Mouse (Mus musculus): ENCODE data around the gene Ankrd37. TPM values are rescaled to one million over a fixed set of nuclear protein-coding genes. Genes with fewer than 3 reads are reported as not detected.

Gene Ankrd37
- total RNA-seq (2023): 6.6 TPM

GRCm38 (mm10) chr8:46005596-46005995 lies at the start of gene Ankrd37:
Gene Ankrd37 (minus strand): TSS chr8:46005707.

GRCm38 (mm10) chr8:45999138-45999783 lies 6.2 kb downstream of the Ankrd37 start, which contains the start of gene Lrp2bp:
Gene Lrp2bp (plus strand): TSS chr8:45999303.

GRCm38 (mm10) chr8:45975126-45975836 lies 30.2 kb downstream of the Ankrd37 start, which contains the start of the genes 1700029J07Rik and Ufsp2:
Gene 1700029J07Rik (minus strand): TSS chr8:45975252.
Gene Ufsp2 (plus strand): TSS chr8:45975528.

Other genes with a start within 250 kb of the Ankrd37 start
- gene Pdlim3, start 120.2 kb downstream of the Ankrd37 start, total RNA-seq (2023): not detected
- gene Ccdc110, start 71.1 kb downstream of the Ankrd37 start, total RNA-seq (2023): not detected
- gene 1700029J07Rik, start 30.5 kb downstream of the Ankrd37 start, total RNA-seq (2023): 0.86 TPM
- gene Ufsp2, start 30.2 kb downstream of the Ankrd37 start, total RNA-seq (2023): 13.5 TPM
- gene Lrp2bp, start 6.4 kb downstream of the Ankrd37 start, total RNA-seq (2023): not detected
- gene Cfap97, start 146.1 kb upstream of the Ankrd37 start, total RNA-seq (2023): 17.0 TPM
- gene Snx25, start 146.5 kb upstream of the Ankrd37 start, total RNA-seq (2023): 17.4 TPM
- gene Slc25a4, start 205.6 kb upstream of the Ankrd37 start, total RNA-seq (2023): 51.4 TPM

Data from CD4-positive naive resting alpha-beta T cell, adult 57 days (primary cell).